Mouse (Mus musculus) adipocyte (in vitro differentiated cells): ENCODE data around the gene Olfr1242.

ENCODE experiments used
- DNase-seq: peaks from one replicate; pipeline ENCODE4 v3.0.0-alpha.2; 2016; ENCODE audit warnings: low spot score

Gene Olfr1242

DNA sequence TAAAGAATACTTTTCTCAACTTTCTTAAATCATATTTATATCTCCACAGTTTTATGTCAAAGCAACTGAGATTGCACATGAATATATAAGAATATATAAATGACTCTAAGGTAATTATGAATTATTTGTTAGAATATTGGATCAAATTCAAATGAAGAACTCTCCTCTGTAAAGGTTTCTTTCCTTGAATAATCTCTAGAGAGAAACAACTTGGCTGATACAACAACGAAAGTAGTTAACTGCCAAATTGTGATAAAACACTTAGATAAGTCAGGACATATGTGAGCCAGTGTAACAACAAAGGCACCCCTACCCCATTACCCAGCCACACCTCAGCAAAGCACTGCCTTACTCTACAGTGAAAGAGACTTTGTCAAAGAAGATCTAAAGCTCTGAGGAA, at the start of gene Olfr1242:
Gene Olfr1242 (minus strand): TSS at position 101 of the 400 bp plus-strand sequence.
- no peak for DNase-seq

- DNase-seq = peak; percentile 9
These were observed 46.4 kb upstream of the Olfr1242 start for GRCm38 (mm10) chr2:89544516-89544915.

- DNase-seq = no peak
These were observed 41.8 kb upstream of the Olfr1242 start for GRCm38 (mm10) chr2:89539923-89540322.

GRCm38 (mm10) chr2:89531387-89531786, 33.3 kb upstream of the Olfr1242 start, which contains the start of gene Olfr1243:
Olfr1243 (minus strand) TSS chr2:89531487.
- DNase-seq = no peak

DNA sequence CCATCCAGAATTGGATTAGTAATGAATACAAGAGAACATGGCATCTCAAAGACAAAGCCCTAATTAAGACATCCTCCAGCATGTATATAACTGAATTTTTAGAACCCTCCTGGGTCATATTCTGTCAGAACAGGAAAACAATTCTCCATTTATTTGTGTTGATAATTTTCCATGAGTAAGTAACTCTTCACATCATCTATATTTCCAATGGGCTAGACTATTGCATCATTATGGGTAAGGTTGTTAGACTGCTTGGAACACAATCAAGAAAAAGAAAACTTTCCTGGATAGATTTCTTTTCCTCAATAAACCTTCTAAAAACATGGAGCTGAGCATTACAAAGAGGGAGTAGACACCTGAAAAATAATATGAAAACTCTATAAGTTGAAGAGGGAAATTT, 11.1 kb downstream of the Olfr1242 start, which contains the start of gene Olfr1241:
Gene Olfr1241 (minus strand): TSS at position 101 of the 400 bp plus-strand sequence.
- DNase-seq = no peak

- no peak for DNase-seq
These were observed 55.2 kb downstream of the Olfr1242 start, which contains the start of gene Olfr1240 for GRCm38 (mm10) chr2:89442900-89443299. Olfr1240 (minus strand) TSS chr2:89443000.
